ENCODE assay signal across 8 mouse cellular contexts in genomic region chr8:70729808-70730475, GRCm38 (mm10). TPM values are rescaled to one million over a fixed set of nuclear protein-coding genes. Genes with fewer than 3 reads are reported as not detected.
DNase-seq lines count a peak whose midpoint lies in the region; ATAC-seq and TF ChIP-seq lines count a peak whose summit lies in the region.

No protein-coding gene starts in this region.

- H3K36me3 ChIP-seq in kidney, embryonic 15.5 days, result no peaks in the 10 kb centered on the region
- no peaks in the 10 kb centered on the region for H3K36me3 ChIP-seq in hindbrain, embryonic 14.5 days (replicated peaks; ENCODE audit: control insufficient read depth, insufficient read depth)
- H3K36me3 ChIP-seq in megakaryocyte, embryonic 14.5 days (replicated peaks; ENCODE audit: low read length), result no peaks in the 10 kb centered on the region
- H3K36me3 ChIP-seq in stomach, postnatal 0 days (ENCODE audit: control insufficient read depth, insufficient read depth, low read length), result no peaks in the 10 kb centered on the region

- TF ChIP-seq CTCF in stomach, postnatal 0 days (IDR thresholded peaks at IDR 0.05; ENCODE audit: low read depth), result peak; percentile 55

- 2% methylated on average over 34 of the region's 34 CpGs for WGBS in kidney, embryonic 15.5 days
- WGBS in hindbrain, embryonic 14.5 days, result 4% methylated on average over 34 of the region's 34 CpGs
- WGBS in stomach, postnatal 0 days, result 3% methylated on average over 34 of the region's 34 CpGs

- no peaks in the 10 kb centered on the region for H3K9me3 ChIP-seq in kidney, embryonic 15.5 days (replicated peaks)
- H3K9me3 ChIP-seq in hindbrain, embryonic 14.5 days (ENCODE audit: control insufficient read depth, low read length), result no peaks in the 10 kb centered on the region
- H3K9me3 ChIP-seq in megakaryocyte, embryonic 14.5 days, result no peaks in the 10 kb centered on the region
- no peaks in the 10 kb centered on the region for H3K9me3 ChIP-seq in stomach, postnatal 0 days (ENCODE audit: control insufficient read depth, low read length)

- H3K4me1 ChIP-seq in kidney, embryonic 15.5 days, result peaks cover 13% of the 10 kb centered on the region; the same call in 1 of the 2 replicates
- no peaks in the 10 kb centered on the region for H3K4me1 ChIP-seq in hindbrain, embryonic 14.5 days (replicated peaks; ENCODE audit: control insufficient read depth, insufficient read depth, low read length)
- peaks cover 21% of the 10 kb centered on the region for H3K4me1 ChIP-seq in megakaryocyte, embryonic 14.5 days
- H3K4me1 ChIP-seq in stomach, postnatal 0 days (replicated peaks; ENCODE audit: control insufficient read depth, insufficient read depth), result no peaks in the 10 kb centered on the region

- peak; percentile 63 for ATAC-seq in kidney, embryonic 15.5 days (replicated peaks; ENCODE audit: low FRiP score)
- peak; percentile 69 for ATAC-seq in activated CD4-positive, CD25-positive, alpha-beta regulatory T cell, adult 4 months
- no peak for ATAC-seq in hindbrain, embryonic 14.5 days (ENCODE audit: low FRiP score)
- peak; percentile 30 for ATAC-seq in stomach, postnatal 0 days (ENCODE audit: low FRiP score, low TSS enrichment)

- H3K27me3 ChIP-seq in kidney, embryonic 15.5 days, result peaks cover 56% of the 10 kb centered on the region
- peaks cover 43% of the 10 kb centered on the region for H3K27me3 ChIP-seq in hindbrain, embryonic 14.5 days (ENCODE audit: control insufficient read depth, insufficient read depth, low read length)
- H3K27me3 ChIP-seq in megakaryocyte, embryonic 14.5 days (replicated peaks), result peaks cover 71% of the 10 kb centered on the region
- H3K27me3 ChIP-seq in stomach, postnatal 0 days (ENCODE audit: control insufficient read depth, insufficient read depth, low read length), result peaks cover 3% of the 10 kb centered on the region; the same call in 1 of the 2 replicates

- H3K9ac ChIP-seq in kidney, embryonic 15.5 days, result 0 out of 2 replicates have a peak overlapping the region, but pooled peaks have one; percentile 23
- peak overlapping the region; percentile 44; the same call in 1 of the 2 replicates for H3K9ac ChIP-seq in hindbrain, embryonic 14.5 days
- H3K9ac ChIP-seq in stomach, postnatal 0 days (ENCODE audit: low read length), result no peak overlapping the region

- H3K4me3 ChIP-seq in kidney, embryonic 15.5 days (replicated peaks), result peak overlapping the region; percentile 35
- peak overlapping the region; percentile 13; the same call in 1 of the 2 replicates for H3K4me3 ChIP-seq in hindbrain, embryonic 14.5 days (replicated peaks; ENCODE audit: low read length)
- H3K4me3 ChIP-seq in megakaryocyte, embryonic 14.5 days (replicated peaks), result peak overlapping the region; percentile 88
- H3K4me3 ChIP-seq in stomach, postnatal 0 days (ENCODE audit: low read depth, low read length), result no peak overlapping the region; the same call in 1 of the 2 replicates

- peak overlapping the region; percentile 58 for H3K4me2 ChIP-seq in kidney, embryonic 15.5 days
- H3K4me2 ChIP-seq in hindbrain, embryonic 14.5 days (replicated peaks), result peak overlapping the region; percentile 38
- peak overlapping the region; percentile 49 for H3K4me2 ChIP-seq in stomach, postnatal 0 days (replicated peaks; ENCODE audit: low read depth)

- no peak for TF ChIP-seq EP300 in stomach, postnatal 0 days (optimal IDR thresholded peaks at IDR 0.05)

- H3K27ac ChIP-seq in kidney, embryonic 15.5 days, result no peak overlapping the region
- H3K27ac ChIP-seq in hindbrain, embryonic 14.5 days, result no peak overlapping the region
- H3K27ac ChIP-seq in stomach, postnatal 0 days (replicated peaks), result no peak overlapping the region

- no peak for DNase-seq in kidney, adult 11 months
- DNase-seq in hindbrain, embryonic 14.5 days (ENCODE audit: low spot score), result no peak
- DNase-seq in stomach, postnatal 0 days (ENCODE audit: low spot score), result peak; percentile 57
- DNase-seq in right cerebral cortex, adult 2 months (ENCODE audit: low spot score in 2 of 2), result no peak
- DNase-seq in ovary, adult 18-20 months (ENCODE audit: low spot score), result no peak

RNA-seq across cellular contexts. Expression of gene Pde4c, which starts 6.4 kb away (rescaled TPM):
- 7.6 and 9.4 TPM in 2 replicates for polyA plus RNA-seq in kidney, embryonic 15.5 days (2015; fragmentation: Nextera tagmentation; extraction: Ambion mirVana)
- under 1 TPM; 0.47 to 0.95 TPM for polyA plus RNA-seq in activated CD4-positive, CD25-positive, alpha-beta regulatory T cell, adult 4 months (2017; shearing (Covaris generic))
- polyA plus RNA-seq in hindbrain, embryonic 14.5 days (2014; fragmentation: Nextera tagmentation; extraction: Ambion mirVana), result 0.21 and 0.32 TPM in 2 replicates
- 0.03 TPM in 1 of 2 replicates, not detected in the other for polyA plus RNA-seq in megakaryocyte, embryonic 14.5 days (2012; ENCODE audit: insufficient read depth, low replicate concordance)
- polyA plus RNA-seq in stomach, postnatal 0 days (2015; fragmentation: Nextera tagmentation; extraction: Ambion mirVana), result 0.27 and 0.35 TPM in 2 replicates

RNA-seq across cellular contexts. Expression of gene Gm3336, which starts 11.6 kb away (rescaled TPM):
- polyA plus RNA-seq in kidney, embryonic 15.5 days (2015; fragmentation: Nextera tagmentation; extraction: Ambion mirVana), result 0.55 and 0.83 TPM in 2 replicates
- not detected for polyA plus RNA-seq in activated CD4-positive, CD25-positive, alpha-beta regulatory T cell, adult 4 months (2017; shearing (Covaris generic))
- polyA plus RNA-seq in hindbrain, embryonic 14.5 days (2014; fragmentation: Nextera tagmentation; extraction: Ambion mirVana), result not detected in 2 replicates
- polyA plus RNA-seq in megakaryocyte, embryonic 14.5 days (2012; ENCODE audit: insufficient read depth, low replicate concordance), result 0.26 TPM in 1 of 2 replicates, not detected in the other
- 29.7 and 32.2 TPM in 2 replicates for polyA plus RNA-seq in stomach, postnatal 0 days (2015; fragmentation: Nextera tagmentation; extraction: Ambion mirVana)

RNA-seq across cellular contexts. Expression of gene Rab3a, which starts 24.5 kb away (rescaled TPM):
- 15.5 and 18.6 TPM in 2 replicates for polyA plus RNA-seq in kidney, embryonic 15.5 days (2015; fragmentation: Nextera tagmentation; extraction: Ambion mirVana)
- polyA plus RNA-seq in activated CD4-positive, CD25-positive, alpha-beta regulatory T cell, adult 4 months (2017; shearing (Covaris generic)), result 1 to 10 TPM; 3.8 to 5.4 TPM
- polyA plus RNA-seq in hindbrain, embryonic 14.5 days (2014; fragmentation: Nextera tagmentation; extraction: Ambion mirVana), result 519 and 565 TPM in 2 replicates
- polyA plus RNA-seq in megakaryocyte, embryonic 14.5 days (2012; ENCODE audit: insufficient read depth, low replicate concordance), result 7.8 and 38.4 TPM in 2 replicates
- 18.9 and 19.0 TPM in 2 replicates for polyA plus RNA-seq in stomach, postnatal 0 days (2015; fragmentation: Nextera tagmentation; extraction: Ambion mirVana)

RNA-seq across cellular contexts. Expression of gene Iqcn, which starts 26.7 kb away (rescaled TPM):
- polyA plus RNA-seq in kidney, embryonic 15.5 days (2015; fragmentation: Nextera tagmentation; extraction: Ambion mirVana), result 0.03 and 0.09 TPM in 2 replicates
- polyA plus RNA-seq in activated CD4-positive, CD25-positive, alpha-beta regulatory T cell, adult 4 months (2017; shearing (Covaris generic)), result not detected
- polyA plus RNA-seq in hindbrain, embryonic 14.5 days (2014; fragmentation: Nextera tagmentation; extraction: Ambion mirVana), result 0.07 and 0.15 TPM in 2 replicates
- not detected in 2 replicates for polyA plus RNA-seq in megakaryocyte, embryonic 14.5 days (2012; ENCODE audit: insufficient read depth, low replicate concordance)
- 0.05 TPM in 1 of 2 replicates, not detected in the other for polyA plus RNA-seq in stomach, postnatal 0 days (2015; fragmentation: Nextera tagmentation; extraction: Ambion mirVana)

RNA-seq across cellular contexts. Expression of gene Mpv17l2, which starts 30.8 kb away (rescaled TPM):
- polyA plus RNA-seq in kidney, embryonic 15.5 days (2015; fragmentation: Nextera tagmentation; extraction: Ambion mirVana), result 46.1 and 48.1 TPM in 2 replicates
- polyA plus RNA-seq in activated CD4-positive, CD25-positive, alpha-beta regulatory T cell, adult 4 months (2017; shearing (Covaris generic)), result 10 to 100 TPM; 35.6 to 41.7 TPM
- polyA plus RNA-seq in hindbrain, embryonic 14.5 days (2014; fragmentation: Nextera tagmentation; extraction: Ambion mirVana), result 34.4 and 43.5 TPM in 2 replicates
- 99.7 and 186 TPM in 2 replicates for polyA plus RNA-seq in megakaryocyte, embryonic 14.5 days (2012; ENCODE audit: insufficient read depth, low replicate concordance)
- 77.3 and 80.1 TPM in 2 replicates for polyA plus RNA-seq in stomach, postnatal 0 days (2015; fragmentation: Nextera tagmentation; extraction: Ambion mirVana)

Comparison
In these comparisons a context has a peak if more than half of its experiments do, and no peak if none do; other contexts are left out.
1. RNA of gene Gm3336, which starts 11.6 kb away (polyA plus RNA-seq): 29.7 to 32.2 TPM in stomach, postnatal 0 days; 0.55 to 0.83 TPM in kidney, embryonic 15.5 days, 0.26 TPM in megakaryocyte, embryonic 14.5 days, not detected in activated CD4-positive, CD25-positive, alpha-beta regulatory T cell, adult 4 months and not detected in hindbrain, embryonic 14.5 days; every median in the first group is over 10 times any median in the second.
2. RNA of gene Rab3a, which starts 24.5 kb away (polyA plus RNA-seq): 519 to 565 TPM in hindbrain, embryonic 14.5 days; 18.9 to 19.0 TPM in stomach, postnatal 0 days, 15.5 to 18.6 TPM in kidney, embryonic 15.5 days, 7.8 to 38.4 TPM in megakaryocyte, embryonic 14.5 days and 3.8 to 5.4 TPM in activated CD4-positive, CD25-positive, alpha-beta regulatory T cell, adult 4 months; every median in the first group is over 10 times any median in the second.
3. Peak in every context shown above with its lines, with median percentiles within 50 percentile points of each other: H3K4me2 ChIP-seq.